Mouse (Mus musculus): ENCODE results near the gene Sox5.

Sox5 gene

GRCm38 (mm10) chr6:144659115-144660108 lies 122.4 kb downstream of the Sox5 start:
- in situ Hi-C loops (cut with MboI), result no loop called here

- in situ Hi-C loops (cut with MboI), result no loop called here
Measured at GRCm38 (mm10) chr6:144652876-144653275, 128.9 kb downstream of the Sox5 start.

DNA sequence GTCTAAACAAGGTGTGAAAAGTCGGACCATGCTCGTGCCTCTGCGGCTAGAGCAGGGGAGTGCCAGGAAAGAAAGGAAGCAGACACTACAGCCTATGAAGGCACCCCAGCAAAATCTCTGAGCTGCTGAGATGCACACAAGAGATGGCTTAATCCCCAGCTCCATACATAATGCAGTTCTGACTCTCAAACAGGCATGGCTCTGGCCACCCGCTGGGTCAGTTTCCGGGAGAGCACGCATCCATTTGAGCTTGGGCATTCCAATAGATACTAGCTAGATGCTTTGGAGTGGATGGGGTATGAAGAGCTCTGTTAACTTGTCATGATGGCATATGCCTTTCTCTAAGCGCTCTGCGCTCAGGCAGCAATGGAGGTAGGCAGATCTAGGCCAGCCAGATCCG lies 132.9 kb downstream of the Sox5 start:
- in situ Hi-C loops (cut with MboI), result no loop called here

DNA sequence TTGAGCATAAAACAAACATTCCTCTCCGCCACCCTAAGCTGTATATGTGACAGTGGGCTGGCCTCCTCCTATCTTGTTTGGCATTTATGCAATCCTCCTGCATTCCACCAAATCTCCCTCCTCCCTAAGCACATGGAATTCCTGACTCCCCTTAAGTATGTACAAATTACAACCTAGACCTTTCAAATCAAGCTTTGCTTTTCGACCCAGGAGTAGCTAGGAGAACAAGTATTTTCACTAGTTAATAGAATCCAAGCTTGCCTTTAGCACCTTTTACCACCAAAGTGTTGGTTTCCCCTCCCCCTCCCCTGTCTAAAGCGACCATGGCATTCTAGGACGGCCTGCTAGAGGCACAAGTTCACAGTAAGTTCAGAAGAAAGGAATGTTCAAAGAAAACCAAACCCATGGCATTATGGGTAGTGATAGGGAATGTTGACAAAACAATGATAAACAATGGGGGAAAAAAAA lies 133.6 kb downstream of the Sox5 start:
- in situ Hi-C loops (cut with MboI), result no loop called here

GRCm38 (mm10) chr6:144646331-144646730 lies 135.4 kb downstream of the Sox5 start:
- in situ Hi-C loops (cut with MboI), result no loop called here

- in situ Hi-C loops (cut with MboI), result no loop called here
Measured at GRCm38 (mm10) chr6:144645796-144646195, 136.0 kb downstream of the Sox5 start.

GRCm38 (mm10) chr6:144644711-144645110 lies 137.1 kb downstream of the Sox5 start:
- in situ Hi-C loops (cut with MboI), result no loop called here

DNA sequence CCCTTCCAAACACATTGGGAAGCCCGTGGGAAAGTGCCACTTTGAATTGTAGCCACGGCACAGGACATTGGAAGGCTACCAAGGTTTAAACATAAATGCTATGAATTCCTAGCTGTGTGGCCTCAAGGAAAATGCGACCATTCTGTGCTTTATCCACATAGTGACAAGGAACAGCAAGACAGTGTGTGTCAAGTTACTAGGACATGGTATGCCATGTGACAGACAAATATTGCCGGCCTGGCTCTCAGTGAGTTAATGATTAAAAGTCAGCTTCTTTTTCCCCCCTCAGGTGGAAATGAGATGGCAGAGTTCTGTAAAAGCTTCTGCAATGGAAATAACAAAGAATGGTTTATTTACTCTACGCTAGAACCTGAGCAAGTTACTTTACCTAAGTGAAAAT lies 138.2 kb downstream of the Sox5 start:
- in situ Hi-C loops (cut with MboI), result no loop called here

- in situ Hi-C loops (cut with MboI), result no loop called here
Measured at GRCm38 (mm10) chr6:144641888-144642287, 139.9 kb downstream of the Sox5 start.

- in situ Hi-C loops (cut with MboI), result no loop called here
Measured at GRCm38 (mm10) chr6:144640591-144640990, 141.2 kb downstream of the Sox5 start.

- in situ Hi-C loops (cut with MboI), result no loop called here
Measured at GRCm38 (mm10) chr6:144638547-144638946, 143.2 kb downstream of the Sox5 start.

DNA sequence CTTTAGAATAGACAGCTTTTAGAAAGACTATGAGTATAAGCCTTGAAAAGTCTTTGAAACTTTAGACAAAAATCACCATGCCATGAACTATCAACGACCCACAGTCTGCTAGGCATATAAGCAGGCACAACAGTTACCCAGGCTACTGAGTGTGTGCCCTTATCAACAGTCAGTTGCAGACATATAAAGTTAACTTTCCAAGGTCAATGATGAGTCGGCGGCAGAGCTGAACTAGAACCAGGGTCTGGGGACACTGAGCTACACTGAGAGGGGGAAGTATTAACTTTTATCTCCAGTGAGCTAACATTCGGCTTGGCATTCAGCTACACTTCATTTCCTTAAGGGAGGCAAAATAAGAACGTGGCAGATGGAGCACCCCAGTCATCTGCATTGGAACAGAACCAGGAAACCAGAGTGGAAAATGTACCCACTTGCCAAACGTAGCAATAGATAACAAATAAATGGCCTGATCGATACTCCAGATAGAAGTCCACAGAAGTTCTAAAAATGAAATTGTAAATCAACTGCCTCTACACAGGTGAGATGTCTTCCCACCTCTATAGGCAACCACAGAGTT lies 154.2 kb downstream of the Sox5 start:
- in situ Hi-C loops (cut with MboI), result no loop called here

DNA sequence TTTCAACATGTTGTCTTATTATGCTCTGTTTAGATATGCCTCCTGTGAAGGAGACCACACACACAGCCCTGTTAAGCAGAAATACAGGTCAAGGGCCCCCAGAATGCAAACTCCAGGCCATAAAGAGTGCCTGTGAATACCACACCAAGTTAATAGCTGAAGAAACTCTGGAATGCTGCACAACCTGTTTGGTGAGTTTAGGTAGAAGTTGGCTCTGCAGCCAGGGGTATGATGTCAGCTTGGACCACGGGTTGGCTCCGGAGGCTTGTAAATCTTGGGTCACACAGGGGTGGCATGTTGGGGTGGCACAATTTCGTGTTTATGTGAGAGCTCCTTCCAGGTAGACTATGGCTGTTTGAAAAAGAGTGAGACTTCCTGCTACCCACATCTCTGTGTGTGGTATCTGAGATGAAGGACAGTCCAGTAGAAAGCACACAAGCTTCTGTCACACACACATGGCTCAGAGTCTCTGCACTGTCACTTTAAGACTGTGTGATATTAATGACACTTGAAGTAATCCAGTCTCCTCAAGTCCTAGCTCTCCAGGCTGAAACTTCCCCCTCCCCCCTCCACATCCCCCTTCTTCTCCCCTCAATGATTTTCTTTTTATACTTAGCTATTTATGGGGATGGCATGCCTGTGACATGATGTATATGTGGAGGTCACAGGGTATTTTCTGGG lies 160.5 kb downstream of the Sox5 start:
- in situ Hi-C loops (cut with MboI), result no loop called here

- in situ Hi-C loops (cut with MboI), result no loop called here
Measured at GRCm38 (mm10) chr6:144611383-144611791, 170.4 kb downstream of the Sox5 start.

GRCm38 (mm10) chr6:144610878-144611277 lies 170.9 kb downstream of the Sox5 start:
- in situ Hi-C loops (cut with MboI), result no loop called here

DNA sequence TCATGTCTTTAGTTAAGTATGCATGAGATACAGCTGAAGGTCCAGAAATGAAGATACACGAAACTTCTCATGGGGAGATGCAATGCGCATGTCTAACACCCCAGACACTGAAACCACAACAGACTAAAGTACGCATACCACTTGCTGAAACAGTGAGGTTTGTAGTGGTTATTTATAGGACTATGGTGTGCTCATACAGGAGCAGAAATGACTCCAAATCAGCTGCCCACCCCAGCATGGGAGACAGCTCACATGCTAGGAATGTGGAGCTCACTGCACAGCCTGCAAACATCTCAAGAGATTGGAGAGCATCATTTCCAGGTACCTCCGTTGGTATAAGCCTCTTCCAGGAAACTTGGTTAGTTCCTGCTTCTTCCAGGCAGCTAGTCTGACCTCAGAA lies 178.9 kb downstream of the Sox5 start:
- in situ Hi-C loops (cut with MboI), result no loop called here

DNA sequence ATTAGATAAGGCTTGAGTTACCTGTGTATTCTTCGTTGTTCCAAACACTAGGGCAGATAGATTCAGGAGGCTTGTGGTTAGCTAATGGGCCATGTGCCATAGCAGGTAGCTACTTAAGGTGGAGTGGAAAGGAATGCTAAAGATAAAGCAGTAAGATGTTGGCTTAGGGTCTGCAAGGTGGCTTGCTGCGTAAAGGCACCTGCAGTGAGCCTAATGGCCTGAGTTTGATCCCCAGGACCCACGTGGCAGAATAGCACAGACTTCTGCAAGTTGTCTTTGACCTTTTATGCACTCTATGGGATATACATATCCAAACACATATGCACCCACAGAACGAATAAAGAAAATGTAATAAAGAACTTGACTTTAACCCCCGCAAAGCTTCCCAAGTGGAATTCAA lies 181.4 kb downstream of the Sox5 start:
- in situ Hi-C loops (cut with MboI), result no loop called here

GRCm38 (mm10) chr6:144598324-144598973 lies 183.3 kb downstream of the Sox5 start:
- in situ Hi-C loops (cut with MboI), result no loop called here

GRCm38 (mm10) chr6:144596536-144597210 lies 185.1 kb downstream of the Sox5 start:
- in situ Hi-C loops (cut with MboI), result no loop called here

DNA sequence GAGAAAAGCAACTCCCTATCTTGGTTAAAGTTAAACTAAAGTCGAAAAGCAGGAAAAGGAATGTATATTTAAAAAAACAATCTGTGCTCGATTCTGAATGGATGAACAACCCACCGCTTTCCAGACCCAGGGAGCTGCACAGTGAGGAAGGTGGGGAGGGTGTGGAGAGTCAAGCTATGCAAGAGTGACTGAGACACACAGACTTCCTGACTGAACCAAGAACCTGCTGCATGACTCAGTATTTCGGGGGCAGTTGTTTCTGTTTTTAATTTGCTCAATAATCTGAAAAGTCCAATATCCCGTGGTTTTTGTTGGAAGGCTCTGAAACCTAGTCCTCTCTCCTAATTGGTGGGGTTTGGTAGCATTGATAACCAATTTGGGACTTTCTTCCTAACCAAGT lies 196.9 kb downstream of the Sox5 start:
- in situ Hi-C loops (cut with MboI), result no loop called here

DNA sequence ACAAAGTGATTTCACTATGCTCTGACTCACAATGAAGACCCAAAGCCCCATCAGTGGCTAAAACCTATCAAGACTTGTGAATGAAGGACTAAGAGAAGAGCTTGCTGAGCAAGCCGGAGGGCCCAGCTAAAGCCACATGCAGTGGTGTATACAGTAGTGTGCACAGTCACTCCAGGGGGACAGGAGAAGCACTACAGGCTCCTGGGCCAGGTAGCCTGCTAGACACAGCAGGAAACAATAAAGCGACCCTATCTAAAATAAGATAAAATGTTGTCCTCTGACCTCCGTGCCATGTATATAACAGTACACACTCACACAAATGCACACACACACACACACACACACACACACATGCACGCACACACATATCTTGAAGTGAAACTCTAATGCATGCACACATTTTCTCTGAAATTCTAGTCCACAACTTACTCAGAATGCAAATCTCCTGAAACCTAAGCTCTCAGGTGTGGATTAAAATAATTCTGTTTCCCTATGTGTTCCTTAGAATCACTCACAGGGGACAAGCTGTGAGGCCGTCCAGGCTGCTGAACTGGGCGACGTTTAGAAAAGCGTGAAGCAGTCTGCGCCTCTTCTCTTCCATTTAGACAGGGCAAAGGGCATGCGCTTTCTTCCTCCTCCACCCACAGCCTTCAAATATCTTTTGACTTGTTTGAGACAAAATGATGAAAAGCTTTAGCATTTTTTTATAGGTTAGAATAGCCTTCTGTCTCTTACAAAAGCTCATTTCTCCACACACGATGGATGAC lies 197.5 kb downstream of the Sox5 start:
- in situ Hi-C loops (cut with MboI), result no loop called here

Data from mature B cell (primary cell).